Mouse (Mus musculus): ENCODE results near the gene Dbi.

- TF ChIP-seq POLR2A (IDR thresholded peaks at IDR 0.05; ENCODE audit: borderline replicate concordance, control insufficient read depth, low read depth, low read length) (no peak), CTCF (IDR thresholded peaks at IDR 0.05; ENCODE audit: control insufficient read depth, insufficient read depth, low read length) (no peak)
These were observed 4.0 kb upstream of the Dbi start for GRCm38 (mm10) chr1:120124839-120125238.
